Mouse (Mus musculus) stomach, postnatal 0 days (tissue): ENCODE data around the gene Fam240a.

ENCODE experiments used
- CTCF ChIP-seq: IDR thresholded peaks from 2 replicates; pipeline ENCODE4 v1.5.1; 2016; ENCODE audit warnings: antibody characterized with exemption, low read depth, mild to moderate bottlenecking, moderate library complexity
- EP300 ChIP-seq: optimal IDR thresholded peaks from 2 replicates; pipeline ENCODE3; 2016; ENCODE audit warnings: antibody characterized with exemption

DNA sequence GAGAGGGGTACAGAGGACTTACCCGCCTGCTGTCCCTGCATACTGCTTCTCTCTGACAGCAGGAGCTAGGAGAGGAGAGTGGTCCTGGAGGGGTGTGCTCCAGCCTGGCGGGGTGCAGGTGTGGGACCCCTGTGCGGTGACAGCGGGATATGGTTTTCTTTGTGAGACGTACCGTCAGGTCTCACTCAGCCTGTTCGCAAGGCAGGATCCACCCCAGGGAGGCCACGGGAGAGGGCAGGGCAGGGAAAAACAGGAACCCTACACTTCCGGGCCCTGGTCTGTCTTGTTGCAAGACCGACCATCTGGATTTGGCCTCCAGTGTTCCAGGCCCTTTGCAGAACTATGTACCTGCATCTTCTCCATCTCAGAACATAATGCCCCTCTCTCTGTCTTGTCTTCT lies 23.2 kb downstream of the Fam240a start:
- TF ChIP-seq CTCF (no peak), EP300 (no peak)
